Mouse (Mus musculus): ENCODE data around the gene Nmur1.

- TF ChIP-seq CTCF (IDR thresholded peaks at IDR 0.05 in 2 of 3, conservative IDR thresholded peaks at IDR 0.05 in 1 of 3; ENCODE audit: control insufficient read depth in 1 of 3, insufficient read depth in 1 of 3, low read depth in 2 of 3, low read length in 3 of 3, poor library complexity in 1 of 3, severe bottlenecking in 1 of 3): no peak
- TF ChIP-seq CHD1 (IDR thresholded peaks at IDR 0.05; ENCODE audit: low read depth, low read length): no peak
- TF ChIP-seq MAZ (IDR thresholded peaks at IDR 0.05; ENCODE audit: low read depth, low read length): no peak
- TF ChIP-seq CHD2 (IDR thresholded peaks at IDR 0.05; ENCODE audit: low read length): no peak
- no peak for TF ChIP-seq ELF1 (IDR thresholded peaks at IDR 0.05; ENCODE audit: low read depth, low read length)
Measured at GRCm38 (mm10) chr1:86449966-86450365, 23.9 kb upstream of the Nmur1 start.
